Mouse (Mus musculus) lung, postnatal 0 days (tissue): ENCODE results near the gene Nck2. TPM values are rescaled to one million over a fixed set of nuclear protein-coding genes. Genes with fewer than 3 reads are reported as not detected.

Experiments used
- ATAC-seq: fragments of 200-750 bp; cut with Nextera tagmentation; 2 replicates; pipeline ENCODE4 v1.8.0; 2017; ENCODE audit warnings: moderate library complexity
- DNase-seq: peaks from one replicate; pipeline ENCODE4 v3.0.0-alpha.2; 2016; ENCODE audit warnings: low spot score
- H3K27ac ChIP-seq: fragments of 300-500 bp; sonication (generic); 2 replicates; pipeline ENCODE4 v1.5.1; 2014; ENCODE audit warnings: antibody characterized with exemption, mild to moderate bottlenecking, low read length, mixed read lengths
- H3K27me3 ChIP-seq: fragments of 300-500 bp; sonication (generic); replicated peaks from 2 replicates; pipeline ENCODE4 v1.6.1; 2014; ENCODE audit warnings: low read length, mixed read lengths; ENCODE audit not compliant: insufficient read depth
- H3K36me3 ChIP-seq: fragments of 300-500 bp; sonication (generic); 2 replicates; pipeline ENCODE4 v1.6.1; 2014; ENCODE audit warnings: low read length, mixed read lengths; ENCODE audit not compliant: insufficient read depth
- H3K4me1 ChIP-seq: fragments of 300-500 bp; sonication (generic); 2 replicates; pipeline ENCODE4 v1.6.1; 2014; ENCODE audit warnings: antibody characterized with exemption, low read depth, low read length, mixed read lengths; ENCODE audit not compliant: insufficient read depth
- H3K4me2 ChIP-seq: fragments of 300-500 bp; sonication (generic); replicated peaks from 2 replicates; pipeline ENCODE4 v1.6.1; 2014; ENCODE audit warnings: low read depth, mild to moderate bottlenecking, low read length, moderate library complexity, mixed read lengths
- H3K4me3 ChIP-seq: fragments of 300-500 bp; sonication (generic); 2 replicates; pipeline ENCODE4 v1.5.1; 2014; ENCODE audit warnings: low read depth, low read length
- H3K9ac ChIP-seq: fragments of 300-500 bp; sonication (generic); replicated peaks from 2 replicates; pipeline ENCODE4 v1.6.1; 2014; ENCODE audit warnings: low read depth, mild to moderate bottlenecking
- H3K9me3 ChIP-seq: fragments of 300-500 bp; sonication (generic); 2 replicates; pipeline ENCODE4 v1.6.1; 2016; ENCODE audit warnings: low read length, mixed read lengths
- CTCF ChIP-seq: IDR thresholded peaks from 2 replicates; pipeline ENCODE4 v1.5.1; 2016; ENCODE audit warnings: antibody characterized with exemption, mild to moderate bottlenecking
- EP300 ChIP-seq: IDR thresholded peaks from 2 replicates; pipeline ENCODE4 v1.6.1; 2016; ENCODE audit warnings: antibody characterized with exemption, mild to moderate bottlenecking, control low read depth
- WGBS: fragments of 180-500 bp; shearing (Covaris S2); extraction: QIAGEN DNeasy Blood & Tissue Kit; methylation state at CpG from one replicate; pipeline ENCODE4 v1.1.7; 2014; 5-methylcytosine and 5-hydroxymethylcytosine counted together
- polyA plus RNA-seq: library from polyadenylated mRNA; unstranded; fragments of >200 nt; fragmentation: Nextera tagmentation; extraction: Ambion mirVana; gene quantifications from 2 replicates; pipeline ENCODE4 v1.2.1, GENCODE M21; 2015

Nck2 gene
- polyA plus RNA-seq, 1 experiment from 2014 or later = 34.0 TPM

GRCm38 (mm10) chr1:43521512-43521911 is 77.1 kb downstream of the Nck2 start:
- no peak overlapping the region for H3K4me2 ChIP-seq
- TF ChIP-seq CTCF (no peak), EP300 (no peak)
- H3K9ac ChIP-seq = no peak overlapping the region
- no peaks in the 10 kb centered on the region for H3K36me3 ChIP-seq
- no peak overlapping the region for H3K4me3 ChIP-seq
- H3K9me3 ChIP-seq = no peaks in the 10 kb centered on the region
- no peaks in the 10 kb centered on the region; the same call in 1 of the 2 replicates for H3K4me1 ChIP-seq
- DNase-seq = no peak
- no peak overlapping the region for H3K27ac ChIP-seq
- H3K27me3 ChIP-seq = no peaks in the 10 kb centered on the region
- no peak for ATAC-seq
- WGBS = 48% methylated on average over 3 of the region's 3 CpGs

GRCm38 (mm10) chr1:43521950-43522349 is 77.6 kb downstream of the Nck2 start:
- ATAC-seq = no peak
- Histone ChIP-seq H3K27ac (no peak overlapping the region), H3K27me3 (no peaks in the 10 kb centered on the region), H3K36me3 (no peaks in the 10 kb centered on the region), H3K9me3 (no peaks in the 10 kb centered on the region), H3K9ac (no peak overlapping the region), H3K4me3 (no peak overlapping the region), H3K4me1 (no peaks in the 10 kb centered on the region; the same call in 1 of the 2 replicates), H3K4me2 (no peak overlapping the region)
- whole genome bisulfite sequencing = 87% methylated on average over 4 of the region's 4 CpGs
- no peak for DNase-seq
- TF ChIP-seq CTCF (no peak), EP300 (no peak)

DNA sequence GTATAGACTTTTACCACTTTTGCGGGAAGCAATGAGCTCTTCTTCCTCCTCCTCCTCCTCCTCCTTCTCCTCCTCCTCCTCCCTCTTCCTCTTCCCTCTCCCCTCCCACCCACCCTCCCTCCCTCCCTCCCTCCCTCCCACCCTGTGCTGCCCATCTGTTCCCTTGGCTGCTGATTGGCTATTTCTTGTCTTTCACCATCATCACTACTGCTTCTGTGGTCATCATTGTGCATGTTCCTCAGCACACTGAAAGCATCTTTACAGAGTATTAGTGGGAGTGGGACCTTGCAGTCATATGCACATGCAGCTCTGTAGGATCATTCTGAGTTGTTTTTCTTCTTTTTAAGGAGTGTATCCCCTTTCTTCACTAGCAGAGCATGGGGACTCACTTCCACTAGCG is 78.6 kb downstream of the Nck2 start:
- DNase-seq = no peak
- no peaks in the 10 kb centered on the region for H3K27me3 ChIP-seq
- H3K4me3 ChIP-seq = no peak overlapping the region
- H3K9ac ChIP-seq = no peak overlapping the region
- WGBS = 82% methylated on average over 2 of the region's 2 CpGs
- TF ChIP-seq EP300 (no peak), CTCF (no peak)
- H3K9me3 ChIP-seq = no peaks in the 10 kb centered on the region
- no peak overlapping the region for H3K4me2 ChIP-seq
- no peaks in the 10 kb centered on the region for H3K36me3 ChIP-seq
- no peak overlapping the region for H3K27ac ChIP-seq
- no peak for ATAC-seq
- no peaks in the 10 kb centered on the region; the same call in 1 of the 2 replicates for H3K4me1 ChIP-seq

GRCm38 (mm10) chr1:43524332-43524731 is 80.0 kb downstream of the Nck2 start:
- no peak overlapping the region for H3K4me3 ChIP-seq
- H3K27ac ChIP-seq = no peak overlapping the region
- no peak overlapping the region for H3K9ac ChIP-seq
- H3K27me3 ChIP-seq = no peaks in the 10 kb centered on the region
- DNase-seq = no peak
- no peak for ATAC-seq
- no peak for TF ChIP-seq CTCF
- H3K36me3 ChIP-seq = no peaks in the 10 kb centered on the region
- 66% methylated on average over 3 of the region's 3 CpGs for WGBS
- H3K9me3 ChIP-seq = no peaks in the 10 kb centered on the region
- peaks cover 2% of the 10 kb centered on the region; the same call in 1 of the 2 replicates for H3K4me1 ChIP-seq
- H3K4me2 ChIP-seq = no peak overlapping the region

DNA sequence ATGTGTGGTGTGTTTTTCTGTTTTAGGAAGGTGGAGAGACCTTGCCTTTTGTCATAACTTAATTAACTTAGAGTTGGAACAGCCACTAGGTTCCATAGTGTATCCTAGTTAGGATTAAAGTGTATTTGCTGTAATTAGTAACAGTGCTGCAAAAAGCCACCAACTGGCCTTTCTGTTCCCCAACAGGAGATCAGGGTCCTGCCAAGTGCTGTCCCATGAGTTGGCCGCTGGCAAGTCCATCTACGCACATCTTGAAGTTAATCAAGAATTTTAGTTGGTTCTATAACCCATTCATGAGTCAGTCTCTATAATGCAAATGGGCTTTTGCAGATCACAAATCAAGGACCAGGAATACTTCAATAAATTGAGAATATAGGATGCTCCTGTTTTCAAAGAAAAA is 83.9 kb downstream of the Nck2 start:
- Histone ChIP-seq H3K4me2 (no peak overlapping the region), H3K9me3 (no peaks in the 10 kb centered on the region), H3K4me3 (no peak overlapping the region), H3K9ac (no peak overlapping the region), H3K36me3 (no peaks in the 10 kb centered on the region), H3K4me1 (peaks cover 20% of the 10 kb centered on the region; the same call in 1 of the 2 replicates), H3K27me3 (no peaks in the 10 kb centered on the region), H3K27ac (no peak overlapping the region)
- 89% methylated on average over 2 of the region's 2 CpGs for WGBS
- DNase-seq (no peak), ATAC-seq (no peak)
- no peak for TF ChIP-seq CTCF

DNA sequence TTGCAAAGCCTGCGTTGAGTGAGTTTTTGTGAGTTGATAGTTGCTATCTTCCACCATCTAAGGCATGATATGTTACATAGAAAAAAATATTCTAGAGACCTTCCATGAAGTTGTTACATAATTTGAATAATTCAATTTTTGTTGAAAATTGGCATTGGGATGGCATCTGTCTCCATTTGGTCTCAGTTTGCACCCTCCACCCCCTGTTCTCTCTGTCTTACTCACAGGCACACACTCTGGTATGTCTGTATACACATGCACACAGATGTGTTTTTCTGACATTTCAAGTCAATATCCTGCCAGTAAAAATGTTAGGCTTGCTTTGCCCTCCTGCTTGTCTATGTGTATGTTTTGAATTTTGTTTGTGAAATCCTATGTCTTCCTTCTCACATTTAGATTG is 84.7 kb downstream of the Nck2 start:
- Histone ChIP-seq H3K27ac (no peak overlapping the region), H3K4me2 (no peak overlapping the region), H3K4me3 (no peak overlapping the region), H3K9me3 (no peaks in the 10 kb centered on the region), H3K27me3 (no peaks in the 10 kb centered on the region), H3K36me3 (no peaks in the 10 kb centered on the region), H3K4me1 (peaks cover 20% of the 10 kb centered on the region; the same call in 1 of the 2 replicates), H3K9ac (no peak overlapping the region)
- WGBS = 92% methylated on average over 1 of the region's 1 CpGs
- no peak for ATAC-seq
- DNase-seq = no peak
- TF ChIP-seq CTCF (no peak), EP300 (no peak)
